Mouse (Mus musculus): ENCODE measurements at regions not wholly inside any gene's neighbourhood (a gene's known extent, or its start where the extent isn't known, plus 50 kb on each side); places are given as distances from the start of the nearest gene placed in this dataset.

DNA sequence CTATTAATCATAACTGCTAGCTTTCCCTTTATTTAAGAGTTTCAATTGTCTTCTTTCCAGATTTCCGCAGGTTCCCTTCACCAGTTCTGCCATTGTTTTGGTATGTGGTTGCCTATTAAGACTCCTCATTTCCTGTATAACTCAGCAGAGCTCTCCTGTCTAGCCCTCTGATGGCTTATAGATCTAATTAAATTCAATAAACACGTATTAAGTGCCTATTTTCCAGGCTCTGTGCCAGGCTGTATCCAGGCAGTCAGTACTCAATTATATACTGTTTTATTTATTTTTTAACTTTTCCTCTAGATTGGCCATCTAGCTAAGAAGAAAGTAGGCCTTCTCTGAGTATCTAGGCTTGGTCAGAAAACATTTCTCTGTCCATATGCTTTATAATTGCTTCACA, 192.0 kb upstream of the Hhip start:
- no peak overlapping the region for H3K9ac ChIP-seq (ENCODE audit: low read depth, low read length)
- H3K4me1 ChIP-seq (replicated peaks; ENCODE audit: control insufficient read depth, insufficient read depth, low read length), result no peaks in the 10 kb centered on the region
- no peaks in the 10 kb centered on the region for H3K36me3 ChIP-seq (ENCODE audit: control insufficient read depth, insufficient read depth, low read length)
- no peaks in the 10 kb centered on the region for H3K27me3 ChIP-seq (replicated peaks; ENCODE audit: control insufficient read depth, insufficient read depth, low read length)
- no peaks in the 10 kb centered on the region for H3K9me3 ChIP-seq (ENCODE audit: control insufficient read depth, low read length)
- ATAC-seq (replicated peaks; ENCODE audit: low FRiP score), result no peak
- 70% methylated on average over 2 of the region's 2 CpGs for whole genome bisulfite sequencing
- no peak overlapping the region for H3K27ac ChIP-seq (ENCODE audit: low read depth, low read length)
- DNase-seq (ENCODE audit: low spot score), result no peak
- no peak overlapping the region for H3K4me2 ChIP-seq
- H3K4me3 ChIP-seq (ENCODE audit: low read depth, low read length), result no peak overlapping the region

DNA sequence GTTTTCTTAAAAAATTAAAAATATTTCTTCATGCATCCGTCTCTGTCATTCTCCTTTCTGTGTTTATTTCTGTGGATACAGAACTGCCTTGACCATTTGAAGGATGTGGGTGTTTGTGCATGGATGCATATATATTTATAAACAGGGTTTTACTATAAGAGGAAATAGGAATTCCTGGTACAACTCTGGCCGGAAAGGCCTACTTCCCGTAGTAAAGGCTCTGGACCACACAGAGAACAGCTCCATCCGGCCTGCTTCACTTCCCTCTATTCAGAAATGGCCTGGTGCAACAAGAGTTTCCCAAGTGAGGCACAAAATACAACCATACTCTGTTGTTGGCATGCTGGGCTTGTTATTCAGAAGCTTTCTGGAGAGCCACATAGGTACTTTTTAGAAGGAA, 182.1 kb upstream of the Hhip start:
- Histone ChIP-seq H3K27me3 (replicated peaks; ENCODE audit: control insufficient read depth, insufficient read depth, low read length) (no peaks in the 10 kb centered on the region), H3K4me3 (ENCODE audit: low read depth, low read length) (no peak overlapping the region), H3K4me1 (replicated peaks; ENCODE audit: control insufficient read depth, insufficient read depth, low read length) (no peaks in the 10 kb centered on the region), H3K9me3 (ENCODE audit: control insufficient read depth, low read length) (no peaks in the 10 kb centered on the region), H3K4me2 (no peak overlapping the region), H3K9ac (ENCODE audit: low read depth, low read length) (no peak overlapping the region), H3K27ac (ENCODE audit: low read depth, low read length) (no peak overlapping the region), H3K36me3 (ENCODE audit: control insufficient read depth, insufficient read depth, low read length) (no peaks in the 10 kb centered on the region)
- no peak for ATAC-seq (replicated peaks; ENCODE audit: low FRiP score)
- no peak for DNase-seq (ENCODE audit: low spot score)
- WGBS, result 63% methylated on average over 4 of the region's 4 CpGs

DNA sequence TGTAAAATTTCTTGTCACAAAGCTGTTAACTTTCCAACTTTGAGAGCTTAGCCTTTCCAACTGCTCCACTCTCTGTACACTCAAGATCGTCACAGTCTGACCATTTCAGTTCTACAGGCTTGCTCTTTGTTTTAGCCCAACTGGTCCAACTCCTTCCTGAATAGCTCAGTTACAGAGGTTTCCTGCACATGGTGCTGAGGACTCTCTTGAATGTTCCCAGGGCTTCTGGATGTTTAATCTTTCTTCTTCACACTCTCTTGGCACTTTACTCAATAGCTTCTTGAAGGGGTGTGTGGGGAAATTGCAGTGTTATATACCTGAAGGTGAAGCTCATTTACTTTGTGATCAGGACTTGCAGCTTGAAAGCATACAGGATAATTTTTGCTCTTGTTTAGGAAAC, 152.6 kb upstream of the Hhip start:
- WGBS, result 74% methylated on average over 1 of the region's 1 CpGs
- ATAC-seq (replicated peaks; ENCODE audit: low FRiP score), result no peak
- H3K9ac ChIP-seq (ENCODE audit: low read depth, low read length), result no peak overlapping the region
- no peaks in the 10 kb centered on the region for H3K4me1 ChIP-seq (replicated peaks; ENCODE audit: control insufficient read depth, insufficient read depth, low read length)
- no peak overlapping the region for H3K27ac ChIP-seq (ENCODE audit: low read depth, low read length)
- no peaks in the 10 kb centered on the region for H3K27me3 ChIP-seq (replicated peaks; ENCODE audit: control insufficient read depth, insufficient read depth, low read length)
- no peaks in the 10 kb centered on the region for H3K9me3 ChIP-seq (ENCODE audit: control insufficient read depth, low read length)
- no peak overlapping the region for H3K4me2 ChIP-seq
- H3K4me3 ChIP-seq (ENCODE audit: low read depth, low read length), result no peak overlapping the region
- DNase-seq (ENCODE audit: low spot score), result no peak
- no peaks in the 10 kb centered on the region for H3K36me3 ChIP-seq (ENCODE audit: control insufficient read depth, insufficient read depth, low read length)

DNA sequence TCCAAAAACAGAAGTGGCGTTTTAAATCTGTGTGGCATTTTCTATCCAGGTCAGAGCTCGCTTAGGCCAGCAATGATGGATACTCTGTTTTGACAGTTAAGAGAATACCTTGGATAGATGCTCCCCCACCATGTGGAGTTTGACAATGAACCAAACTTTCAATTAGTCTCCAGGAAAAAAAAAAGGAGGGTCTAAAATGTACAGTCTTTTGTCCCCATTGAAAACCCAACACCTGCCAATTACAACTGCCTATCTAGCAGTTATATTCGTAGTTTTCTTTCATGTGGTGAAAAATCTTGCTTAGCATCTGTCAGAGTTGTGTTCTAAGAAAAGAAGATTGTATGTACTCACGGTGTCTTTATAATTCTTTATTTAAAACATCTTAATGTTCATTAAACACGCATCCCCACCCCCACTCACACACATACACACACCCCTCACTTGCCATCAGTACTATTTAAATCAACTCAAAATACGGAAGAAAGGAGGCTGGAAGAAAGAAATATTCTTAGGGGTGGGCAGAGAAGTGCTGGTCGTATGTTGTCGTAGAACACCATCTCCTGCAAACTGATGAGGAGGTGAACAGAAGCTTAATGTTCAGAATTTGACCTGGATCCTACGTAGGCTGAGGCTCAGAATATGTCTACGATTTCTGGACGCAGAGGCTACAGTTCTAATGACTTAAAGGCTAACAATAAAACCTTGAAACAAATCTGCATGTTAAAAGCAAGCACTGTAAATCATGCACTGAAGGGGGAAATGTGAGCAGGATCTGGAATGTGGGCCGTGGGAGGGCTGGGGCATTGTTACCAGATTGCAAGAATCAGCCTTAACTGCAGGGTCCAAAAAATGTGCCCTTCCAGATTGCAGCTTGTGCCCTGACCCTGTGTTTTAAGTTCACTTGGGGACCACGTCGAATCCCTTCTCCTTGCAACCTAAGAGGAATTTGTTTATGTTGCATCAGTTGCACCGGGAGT, 147.2 kb upstream of the Hhip start:
- no peaks in the 10 kb centered on the region for H3K36me3 ChIP-seq (ENCODE audit: control insufficient read depth, insufficient read depth, low read length)
- H3K4me3 ChIP-seq (ENCODE audit: low read depth, low read length), result no peak overlapping the region
- no peaks in the 10 kb centered on the region; the same call in 1 of the 2 replicates for H3K4me1 ChIP-seq (replicated peaks; ENCODE audit: control insufficient read depth, insufficient read depth, low read length)
- H3K27me3 ChIP-seq (replicated peaks; ENCODE audit: control insufficient read depth, insufficient read depth, low read length), result no peaks in the 10 kb centered on the region
- DNase-seq (ENCODE audit: low spot score) (no peak), ATAC-seq (replicated peaks; ENCODE audit: low FRiP score) (no peak)
- no peak overlapping the region for H3K9ac ChIP-seq (ENCODE audit: low read depth, low read length)
- WGBS, result 69% methylated on average over 15 of the region's 15 CpGs
- H3K27ac ChIP-seq (ENCODE audit: low read depth, low read length), result no peak overlapping the region
- no peaks in the 10 kb centered on the region for H3K9me3 ChIP-seq (ENCODE audit: control insufficient read depth, low read length)
- H3K4me2 ChIP-seq, result no peak overlapping the region

DNA sequence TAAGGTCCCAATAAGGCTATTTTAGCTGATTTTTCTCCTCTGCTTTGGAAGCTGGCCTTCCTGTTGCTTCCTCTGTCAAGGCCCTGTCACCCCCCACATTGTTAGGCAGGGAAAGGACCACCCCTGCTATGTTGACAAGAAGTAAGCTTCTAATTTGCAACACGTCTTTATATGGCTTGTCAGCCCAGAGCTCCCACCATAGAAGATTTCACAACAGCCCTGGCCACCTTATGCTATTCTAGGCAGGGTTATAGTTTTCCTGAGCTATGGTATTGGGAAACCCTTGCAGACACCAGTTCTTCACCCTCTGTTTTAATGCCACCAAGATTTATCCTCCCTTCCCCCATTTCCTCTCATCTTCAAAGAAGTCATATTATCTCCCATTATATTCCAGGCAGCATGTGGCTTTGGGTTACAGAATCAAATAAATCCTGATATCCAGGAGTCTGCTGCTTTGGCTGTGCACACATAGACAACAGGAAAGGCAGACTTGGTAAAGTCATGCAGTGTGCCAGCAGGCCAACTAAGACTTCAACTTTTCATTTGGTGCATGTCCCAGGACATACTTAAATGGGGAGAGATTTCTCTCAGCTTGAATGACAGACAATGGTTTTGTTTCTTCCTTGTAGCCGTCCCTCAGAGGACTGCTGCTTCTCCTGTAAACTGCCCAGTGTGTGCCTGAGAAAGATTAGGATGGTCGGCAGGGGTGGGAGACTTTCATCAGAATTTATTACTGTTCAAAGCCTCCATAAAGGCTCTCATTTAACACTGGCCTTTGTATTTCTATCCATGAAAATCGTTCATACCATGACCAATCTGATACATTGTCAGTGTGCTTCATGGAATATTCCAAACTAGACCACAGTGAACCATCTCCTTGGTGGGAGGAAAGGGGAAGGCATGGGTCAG, 146.2 kb upstream of the Hhip start:
- no peaks in the 10 kb centered on the region; the same call in 1 of the 2 replicates for H3K4me1 ChIP-seq (replicated peaks; ENCODE audit: control insufficient read depth, insufficient read depth, low read length)
- H3K9me3 ChIP-seq (ENCODE audit: control insufficient read depth, low read length), result no peaks in the 10 kb centered on the region
- H3K4me2 ChIP-seq, result no peak overlapping the region
- no peak overlapping the region for H3K9ac ChIP-seq (ENCODE audit: low read depth, low read length)
- WGBS, result 50% methylated on average over 4 of the region's 4 CpGs
- no peak overlapping the region for H3K4me3 ChIP-seq (ENCODE audit: low read depth, low read length)
- ATAC-seq (replicated peaks; ENCODE audit: low FRiP score) (no peak), DNase-seq (ENCODE audit: low spot score) (no peak)
- no peak overlapping the region for H3K27ac ChIP-seq (ENCODE audit: low read depth, low read length)
- H3K27me3 ChIP-seq (replicated peaks; ENCODE audit: control insufficient read depth, insufficient read depth, low read length), result no peaks in the 10 kb centered on the region
- no peaks in the 10 kb centered on the region for H3K36me3 ChIP-seq (ENCODE audit: control insufficient read depth, insufficient read depth, low read length)

DNA sequence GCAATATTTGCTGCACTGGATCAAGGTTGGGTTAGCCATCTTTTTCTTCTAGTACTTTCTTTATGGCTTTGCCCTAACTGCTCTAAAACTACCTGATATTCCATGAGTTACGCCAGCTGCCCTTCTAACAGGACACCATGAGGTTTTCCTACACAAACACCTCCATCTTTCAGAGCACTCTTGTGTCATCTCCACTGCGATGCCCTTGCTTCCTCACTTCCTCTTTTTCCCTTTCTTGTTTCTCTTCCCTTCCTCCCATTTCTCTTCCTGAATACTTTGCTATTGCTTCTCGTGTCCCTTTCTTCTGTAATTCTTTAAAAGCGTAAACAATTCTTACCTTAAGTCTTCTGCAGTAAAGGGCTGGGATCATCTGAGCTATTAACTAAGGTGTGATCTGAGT, 139.9 kb upstream of the Hhip start:
- WGBS, result 59% methylated on average over 4 of the region's 4 CpGs
- Histone ChIP-seq H3K4me3 (ENCODE audit: low read depth, low read length) (no peak overlapping the region), H3K4me1 (replicated peaks; ENCODE audit: control insufficient read depth, insufficient read depth, low read length) (no peaks in the 10 kb centered on the region), H3K27me3 (replicated peaks; ENCODE audit: control insufficient read depth, insufficient read depth, low read length) (no peaks in the 10 kb centered on the region), H3K27ac (ENCODE audit: low read depth, low read length) (no peak overlapping the region), H3K9ac (ENCODE audit: low read depth, low read length) (no peak overlapping the region), H3K36me3 (ENCODE audit: control insufficient read depth, insufficient read depth, low read length) (no peaks in the 10 kb centered on the region), H3K9me3 (ENCODE audit: control insufficient read depth, low read length) (no peaks in the 10 kb centered on the region), H3K4me2 (no peak overlapping the region)
- DNase-seq (ENCODE audit: low spot score) (no peak), ATAC-seq (replicated peaks; ENCODE audit: low FRiP score) (no peak)

DNA sequence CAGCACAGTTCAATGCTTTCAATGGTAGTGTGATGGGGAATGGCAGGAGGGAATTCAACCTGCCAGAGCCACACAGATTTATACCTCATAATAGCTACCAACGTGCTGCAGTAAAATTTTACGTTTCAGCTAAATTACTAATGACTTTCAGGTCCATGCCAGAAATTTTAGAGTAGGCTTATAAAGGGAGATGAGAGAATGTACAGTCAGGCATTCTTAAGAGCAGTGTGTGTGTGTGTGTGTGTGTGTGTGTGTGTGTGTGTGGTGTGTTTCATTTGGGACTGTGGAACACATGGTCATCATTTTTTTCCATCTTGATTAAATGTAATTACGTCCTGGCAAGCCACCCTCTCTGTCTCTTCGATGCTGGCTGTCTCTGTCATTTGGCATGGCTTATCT, 132.7 kb upstream of the Hhip start:
- no peak for DNase-seq (ENCODE audit: low spot score)
- Histone ChIP-seq H3K36me3 (ENCODE audit: control insufficient read depth, insufficient read depth, low read length) (no peaks in the 10 kb centered on the region), H3K9me3 (ENCODE audit: control insufficient read depth, low read length) (no peaks in the 10 kb centered on the region), H3K4me2 (no peak overlapping the region), H3K9ac (ENCODE audit: low read depth, low read length) (no peak overlapping the region), H3K4me3 (ENCODE audit: low read depth, low read length) (no peak overlapping the region), H3K4me1 (replicated peaks; ENCODE audit: control insufficient read depth, insufficient read depth, low read length) (no peaks in the 10 kb centered on the region), H3K27ac (ENCODE audit: low read depth, low read length) (no peak overlapping the region), H3K27me3 (replicated peaks; ENCODE audit: control insufficient read depth, insufficient read depth, low read length) (no peaks in the 10 kb centered on the region)
- 78% methylated on average over 4 of the region's 4 CpGs for WGBS
- no peak for ATAC-seq (replicated peaks; ENCODE audit: low FRiP score)

DNA sequence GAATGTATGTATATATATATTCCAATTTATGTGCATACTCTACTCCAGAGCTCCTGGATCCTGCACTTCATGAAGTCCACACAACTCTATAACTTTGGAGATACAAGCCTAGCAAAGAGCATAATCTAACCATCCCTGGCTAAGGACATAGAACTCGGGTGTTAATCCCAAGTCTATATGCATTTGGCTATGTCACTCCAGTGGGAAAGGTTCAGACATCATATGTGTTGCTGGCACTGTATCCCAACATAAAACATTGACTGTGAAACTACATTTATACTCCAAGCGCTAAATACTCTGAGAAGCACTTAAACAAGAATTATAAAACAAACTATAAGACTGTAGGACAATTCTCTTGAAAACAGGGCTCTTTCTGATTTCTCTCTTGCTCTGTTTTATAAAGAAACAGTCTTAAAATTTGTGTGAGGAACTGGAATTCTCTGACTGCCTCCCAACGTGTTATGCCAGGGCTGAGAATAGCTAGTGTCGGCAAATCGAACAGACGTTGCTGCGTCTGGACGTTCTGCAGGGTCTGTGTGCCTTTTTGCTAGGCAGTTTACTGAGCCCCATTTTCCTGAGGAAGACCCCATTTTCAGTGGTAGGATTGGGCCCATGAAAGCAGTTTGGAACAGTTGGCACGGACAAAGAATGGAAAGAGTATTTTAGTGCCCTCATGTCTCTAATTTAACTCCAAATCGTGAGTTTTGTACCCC, 132.1 kb upstream of the Hhip start:
- Histone ChIP-seq H3K27ac (ENCODE audit: low read depth, low read length) (no peak overlapping the region), H3K4me1 (replicated peaks; ENCODE audit: control insufficient read depth, insufficient read depth, low read length) (no peaks in the 10 kb centered on the region), H3K9me3 (ENCODE audit: control insufficient read depth, low read length) (no peaks in the 10 kb centered on the region), H3K4me2 (no peak overlapping the region), H3K9ac (ENCODE audit: low read depth, low read length) (no peak overlapping the region), H3K4me3 (ENCODE audit: low read depth, low read length) (no peak overlapping the region), H3K36me3 (ENCODE audit: control insufficient read depth, insufficient read depth, low read length) (no peaks in the 10 kb centered on the region), H3K27me3 (replicated peaks; ENCODE audit: control insufficient read depth, insufficient read depth, low read length) (no peaks in the 10 kb centered on the region)
- WGBS, result 75% methylated on average over 10 of the region's 10 CpGs
- ATAC-seq (replicated peaks; ENCODE audit: low FRiP score) (no peak), DNase-seq (ENCODE audit: low spot score) (no peak)

All from liver, embryonic 11.5 days (tissue).